Mouse (Mus musculus): ENCODE results near the gene Mfsd11. TPM values are rescaled to one million over a fixed set of nuclear protein-coding genes. Genes with fewer than 3 reads are reported as not detected.

Mfsd11 gene
- polyA plus RNA-seq, 1 experiment from 2014 or later, result 41.1 TPM

DNA sequence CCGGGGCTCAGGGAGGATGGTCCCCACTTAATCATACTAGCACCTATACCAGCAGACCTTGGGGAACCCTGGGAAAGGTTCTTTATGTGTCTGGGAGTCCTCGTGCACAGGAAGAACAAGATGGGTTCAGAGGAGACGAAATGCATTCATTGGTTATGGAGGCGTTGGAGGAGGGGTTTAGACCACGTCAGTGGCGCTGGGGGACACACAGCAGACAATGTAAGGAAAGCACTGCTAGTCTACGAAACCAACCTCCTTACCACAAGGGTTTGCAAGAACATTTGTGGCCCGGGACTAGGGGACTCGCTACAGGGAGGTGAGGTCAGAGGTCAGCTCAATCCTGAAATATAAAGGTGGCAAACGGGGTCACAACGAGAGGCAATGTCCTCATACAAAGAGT lies 41.7 kb upstream of the Mfsd11 start:
- peaks cover 53% of the 10 kb centered on the region for H3K4me1 ChIP-seq (ENCODE audit: control insufficient read depth, insufficient read depth, low read length)
- H3K36me3 ChIP-seq (ENCODE audit: control insufficient read depth, insufficient read depth, low read length), result no peaks in the 10 kb centered on the region

DNA sequence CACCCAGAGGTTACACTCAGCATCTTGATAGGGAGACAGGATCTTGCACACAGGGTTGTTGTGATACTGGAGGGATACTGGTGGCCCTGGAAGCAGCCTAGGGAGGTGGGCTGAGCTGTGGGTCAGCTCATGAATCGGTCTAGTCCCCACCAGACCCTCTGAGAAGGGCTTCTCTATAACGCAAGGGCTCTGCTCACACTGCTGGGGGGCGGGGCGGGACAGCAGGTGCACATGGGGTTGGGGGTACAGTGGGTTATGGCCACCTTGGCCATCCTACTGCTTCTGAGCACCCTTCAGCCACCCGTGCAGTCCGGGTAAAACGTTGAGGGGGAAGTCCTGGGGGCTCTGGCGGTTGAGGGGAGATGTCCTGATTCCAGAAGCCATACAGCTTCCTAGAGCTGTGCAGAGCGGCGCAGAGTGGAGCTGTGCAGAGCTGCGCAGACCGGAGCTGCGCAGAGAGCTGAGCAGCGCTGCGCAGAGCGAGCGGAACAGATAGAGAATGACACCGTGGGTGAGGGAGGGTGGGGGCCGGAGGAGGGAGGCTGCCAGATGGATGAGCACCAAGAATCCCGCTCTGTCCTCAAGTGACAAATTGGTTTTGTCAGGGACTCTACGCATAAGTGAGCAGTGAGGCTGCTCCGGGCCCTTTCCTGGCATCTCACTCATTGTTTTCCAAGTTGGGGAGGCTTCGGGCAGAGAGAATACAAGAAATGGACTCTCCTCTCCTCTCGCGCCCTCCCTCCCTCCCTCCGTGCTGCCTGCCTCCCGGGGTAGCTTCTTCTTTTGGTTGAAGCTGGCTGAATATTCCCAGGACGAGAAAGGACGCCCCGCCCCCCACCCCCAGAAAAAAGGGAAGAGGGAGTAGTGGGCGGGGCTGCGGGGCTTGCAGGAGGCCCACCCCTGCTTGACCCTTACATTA lies 41.0 kb upstream of the Mfsd11 start:
- 5% methylated on average over 27 of the region's 32 CpGs for WGBS
- H3K36me3 ChIP-seq (ENCODE audit: control insufficient read depth, insufficient read depth, low read length), result no peaks in the 10 kb centered on the region
- H3K27ac ChIP-seq (ENCODE audit: low read depth, low read length), result peak overlapping the region; percentile 95
- peak; percentile 85 for ATAC-seq (ENCODE audit: insufficient read depth, low FRiP score, low TSS enrichment)
- peak overlapping the region; percentile 41 for H3K9ac ChIP-seq (ENCODE audit: low read length)
- peak overlapping the region; percentile 50 for H3K4me2 ChIP-seq (ENCODE audit: low read depth)
- H3K4me1 ChIP-seq (ENCODE audit: control insufficient read depth, insufficient read depth, low read length), result peaks cover 53% of the 10 kb centered on the region
- no peaks in the 10 kb centered on the region for H3K9me3 ChIP-seq (ENCODE audit: control insufficient read depth, low read length)
- peak overlapping the region; percentile 23; the same call in 1 of the 2 replicates for H3K4me3 ChIP-seq (ENCODE audit: low read depth, low read length)
- DNase-seq (ENCODE audit: low spot score), result peak; percentile 87
- H3K27me3 ChIP-seq (ENCODE audit: control insufficient read depth, insufficient read depth, low read length), result no peaks in the 10 kb centered on the region

More for the DNA sequence above, 41.7 kb upstream of the Mfsd11 start:
- Histone ChIP-seq H3K9me3 (ENCODE audit: control insufficient read depth, low read length) (no peaks in the 10 kb centered on the region), H3K4me3 (ENCODE audit: low read depth, low read length) (no peak overlapping the region), H3K27ac (ENCODE audit: low read depth, low read length) (peak overlapping the region; percentile 95), H3K9ac (ENCODE audit: low read length) (peak overlapping the region; percentile 18; the same call in 1 of the 2 replicates), H3K4me2 (ENCODE audit: low read depth) (peak overlapping the region; percentile 50; the same call in 1 of the 2 replicates), H3K27me3 (ENCODE audit: control insufficient read depth, insufficient read depth, low read length) (no peaks in the 10 kb centered on the region)
- 57% methylated on average over 11 of the region's 11 CpGs for WGBS
- ATAC-seq (ENCODE audit: insufficient read depth, low FRiP score, low TSS enrichment), result no peak
- no peak for DNase-seq (ENCODE audit: low spot score)

- WGBS, result 51% methylated on average over 21 of the region's 21 CpGs
- H3K4me2 ChIP-seq (ENCODE audit: low read depth), result peak overlapping the region; percentile 21; the same call in 1 of the 2 replicates
- no peaks in the 10 kb centered on the region for H3K9me3 ChIP-seq (ENCODE audit: control insufficient read depth, low read length)
- H3K27me3 ChIP-seq (ENCODE audit: control insufficient read depth, insufficient read depth, low read length), result no peaks in the 10 kb centered on the region
- peak; percentile 84 for DNase-seq (ENCODE audit: low spot score)
- no peak overlapping the region for H3K4me3 ChIP-seq (ENCODE audit: low read depth, low read length)
- peak overlapping the region; percentile 27; the same call in 1 of the 2 replicates for H3K9ac ChIP-seq (ENCODE audit: low read length)
- peak overlapping the region; percentile 95 for H3K27ac ChIP-seq (ENCODE audit: low read depth, low read length)
- peaks cover 53% of the 10 kb centered on the region for H3K4me1 ChIP-seq (ENCODE audit: control insufficient read depth, insufficient read depth, low read length)
- no peaks in the 10 kb centered on the region for H3K36me3 ChIP-seq (ENCODE audit: control insufficient read depth, insufficient read depth, low read length)
- peak; percentile 18; the same call in 1 of the 2 replicates for ATAC-seq (ENCODE audit: insufficient read depth, low FRiP score, low TSS enrichment)
Observed at GRCm38 (mm10) chr11:116812793-116813529, 39.3 kb upstream of the Mfsd11 start.

GRCm38 (mm10) chr11:116813610-116814009 lies 38.6 kb upstream of the Mfsd11 start:
- ATAC-seq (ENCODE audit: insufficient read depth, low FRiP score, low TSS enrichment) (no peak), DNase-seq (ENCODE audit: low spot score) (no peak)
- Histone ChIP-seq H3K4me3 (ENCODE audit: low read depth, low read length) (no peak overlapping the region), H3K9ac (ENCODE audit: low read length) (peak overlapping the region; percentile 44; the same call in 1 of the 2 replicates), H3K27ac (ENCODE audit: low read depth, low read length) (peak overlapping the region; percentile 95), H3K27me3 (ENCODE audit: control insufficient read depth, insufficient read depth, low read length) (no peaks in the 10 kb centered on the region), H3K36me3 (ENCODE audit: control insufficient read depth, insufficient read depth, low read length) (no peaks in the 10 kb centered on the region), H3K4me2 (ENCODE audit: low read depth) (no peak overlapping the region), H3K4me1 (ENCODE audit: control insufficient read depth, insufficient read depth, low read length) (peaks cover 54% of the 10 kb centered on the region), H3K9me3 (ENCODE audit: control insufficient read depth, low read length) (no peaks in the 10 kb centered on the region)
- 71% methylated on average over 13 of the region's 13 CpGs for WGBS

DNA sequence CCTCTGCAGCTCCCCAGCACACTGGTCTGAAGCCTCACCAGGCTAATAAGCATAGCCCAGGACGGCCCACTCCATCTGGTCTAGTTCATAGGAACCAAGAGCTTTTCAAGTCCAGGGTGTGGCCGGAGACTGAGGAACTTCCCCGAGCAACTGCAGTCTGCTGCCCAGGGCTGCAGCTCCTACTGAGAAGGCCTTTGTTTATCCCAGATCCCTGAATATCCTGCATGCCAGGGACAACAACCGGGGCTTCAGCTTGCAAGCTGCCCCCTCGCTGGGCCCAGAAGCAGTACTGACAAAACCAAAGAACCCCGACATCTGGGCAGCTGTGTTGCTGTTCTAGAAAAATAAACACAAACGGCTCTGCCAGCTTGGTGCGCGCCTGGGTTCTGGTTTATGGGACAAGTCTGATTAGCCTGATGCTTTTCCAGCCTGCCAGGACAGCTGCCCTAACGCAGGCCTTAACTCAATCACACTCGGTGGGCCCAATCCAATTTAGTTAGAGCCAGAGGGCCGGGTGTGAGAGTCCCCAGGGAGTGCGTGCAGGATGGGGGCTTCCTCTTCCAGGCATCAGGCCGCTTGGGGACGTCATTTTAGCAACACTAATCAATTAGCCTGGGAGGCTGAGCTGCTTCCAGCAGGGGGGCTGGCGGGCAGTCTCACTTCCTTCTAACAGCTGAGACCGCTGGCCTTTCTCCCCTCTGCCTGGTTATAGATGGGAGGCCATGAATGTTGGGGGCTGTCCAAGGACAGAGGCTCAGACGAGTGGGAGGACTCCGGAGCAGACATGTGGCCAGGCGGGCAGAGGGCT lies 38.0 kb upstream of the Mfsd11 start:
- ATAC-seq (ENCODE audit: insufficient read depth, low FRiP score, low TSS enrichment), result peak; percentile 16
- no peak overlapping the region for H3K4me3 ChIP-seq (ENCODE audit: low read depth, low read length)

DNA sequence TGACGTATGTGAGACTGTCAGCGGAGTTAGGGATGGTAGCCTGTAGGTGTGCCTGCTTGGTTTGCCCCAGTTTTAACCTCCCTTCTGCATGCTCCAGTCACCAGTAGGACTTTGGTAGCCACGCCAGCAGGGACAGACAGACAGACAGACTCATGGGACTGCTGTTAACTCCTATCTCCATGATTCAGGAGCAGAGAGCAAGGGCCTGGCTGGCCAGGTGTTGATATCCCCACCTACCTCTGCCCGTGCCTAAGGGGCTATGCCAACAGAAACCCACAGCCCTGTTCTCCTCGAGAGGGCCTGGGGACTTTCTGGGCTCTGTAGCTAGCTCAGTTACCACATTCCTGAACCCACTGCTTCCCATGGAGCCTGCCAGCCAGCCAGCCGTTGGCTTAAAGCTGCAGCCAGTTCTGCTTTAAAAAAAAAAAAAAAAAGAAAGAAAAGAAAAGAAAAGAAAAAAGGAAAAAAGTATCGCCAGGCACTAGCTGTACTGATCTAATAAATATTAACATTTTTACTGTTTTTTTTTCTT lies 37.3 kb upstream of the Mfsd11 start:
- Histone ChIP-seq H3K4me1 (ENCODE audit: control insufficient read depth, insufficient read depth, low read length) (peaks cover 56% of the 10 kb centered on the region), H3K4me2 (ENCODE audit: low read depth) (peak overlapping the region; percentile 12; the same call in 1 of the 2 replicates), H3K9me3 (ENCODE audit: control insufficient read depth, low read length) (no peaks in the 10 kb centered on the region), H3K36me3 (ENCODE audit: control insufficient read depth, insufficient read depth, low read length) (no peaks in the 10 kb centered on the region; the same call in 1 of the 2 replicates), H3K27ac (ENCODE audit: low read depth, low read length) (peak overlapping the region; percentile 95), H3K9ac (ENCODE audit: low read length) (no peak overlapping the region; the same call in 1 of the 2 replicates), H3K4me3 (ENCODE audit: low read depth, low read length) (no peak overlapping the region), H3K27me3 (ENCODE audit: control insufficient read depth, insufficient read depth, low read length) (no peaks in the 10 kb centered on the region)
- no peak for DNase-seq (ENCODE audit: low spot score)
- WGBS, result 22% methylated on average over 7 of the region's 7 CpGs
- no peak for ATAC-seq (ENCODE audit: insufficient read depth, low FRiP score, low TSS enrichment)

More for the DNA sequence above, 38.0 kb upstream of the Mfsd11 start:
- Histone ChIP-seq H3K4me1 (ENCODE audit: control insufficient read depth, insufficient read depth, low read length) (peaks cover 56% of the 10 kb centered on the region), H3K9me3 (ENCODE audit: control insufficient read depth, low read length) (no peaks in the 10 kb centered on the region), H3K27ac (ENCODE audit: low read depth, low read length) (peak overlapping the region; percentile 95), H3K9ac (ENCODE audit: low read length) (peak overlapping the region; percentile 44), H3K36me3 (ENCODE audit: control insufficient read depth, insufficient read depth, low read length) (no peaks in the 10 kb centered on the region; the same call in 1 of the 2 replicates), H3K27me3 (ENCODE audit: control insufficient read depth, insufficient read depth, low read length) (no peaks in the 10 kb centered on the region), H3K4me2 (ENCODE audit: low read depth) (peak overlapping the region; percentile 7)
- peak; percentile 85 for DNase-seq (ENCODE audit: low spot score)
- 4% methylated on average over 20 of the region's 20 CpGs for WGBS

DNA sequence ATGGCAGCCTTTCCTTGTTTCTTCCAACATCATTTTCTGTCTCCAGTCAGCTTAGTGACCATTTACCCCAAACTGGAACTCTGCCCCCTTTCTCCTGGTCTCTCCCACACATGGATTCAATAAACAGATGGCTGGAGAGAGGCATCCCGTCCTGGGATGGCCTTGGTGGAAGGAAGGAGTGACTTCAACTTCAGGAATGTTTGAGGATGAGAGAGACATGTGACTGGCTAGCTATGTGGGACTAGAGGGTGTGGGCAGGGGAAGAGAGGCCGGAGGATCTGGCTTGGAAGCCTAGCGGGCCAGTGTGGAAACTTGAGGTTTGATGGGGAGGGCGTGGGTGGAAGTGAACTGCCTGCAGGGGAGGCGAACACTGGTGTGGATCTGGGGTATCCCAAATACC lies 35.5 kb upstream of the Mfsd11 start:
- Histone ChIP-seq H3K9ac (ENCODE audit: low read length) (no peak overlapping the region), H3K9me3 (ENCODE audit: control insufficient read depth, low read length) (no peaks in the 10 kb centered on the region), H3K4me1 (ENCODE audit: control insufficient read depth, insufficient read depth, low read length) (peaks cover 44% of the 10 kb centered on the region), H3K4me2 (ENCODE audit: low read depth) (no peak overlapping the region), H3K36me3 (ENCODE audit: control insufficient read depth, insufficient read depth, low read length) (no peaks in the 10 kb centered on the region; the same call in 1 of the 2 replicates), H3K4me3 (ENCODE audit: low read depth, low read length) (no peak overlapping the region), H3K27ac (ENCODE audit: low read depth, low read length) (no peak overlapping the region), H3K27me3 (ENCODE audit: control insufficient read depth, insufficient read depth, low read length) (no peaks in the 10 kb centered on the region)
- WGBS, result 84% methylated on average over 5 of the region's 5 CpGs
- DNase-seq (ENCODE audit: low spot score) (no peak), ATAC-seq (ENCODE audit: insufficient read depth, low FRiP score, low TSS enrichment) (no peak)

DNA sequence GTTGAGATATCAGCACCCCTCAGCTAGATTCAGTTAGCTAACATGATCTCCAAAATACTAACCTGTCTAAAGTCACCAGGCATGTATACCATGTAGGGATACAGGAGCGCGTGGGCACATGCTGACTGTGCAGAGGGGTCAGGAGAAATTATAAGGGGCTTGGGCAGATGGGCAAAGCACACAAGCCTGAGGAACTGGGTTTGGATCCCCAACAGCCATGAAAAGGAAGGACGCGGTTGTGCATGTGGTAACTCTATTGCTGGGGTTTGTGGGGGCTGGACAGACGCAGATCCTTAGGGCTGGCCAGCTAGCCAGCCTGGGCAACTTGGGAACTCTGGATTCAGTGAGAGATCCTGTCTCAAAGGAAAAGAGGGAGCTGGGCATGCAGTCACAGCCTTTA lies 34.7 kb upstream of the Mfsd11 start:
- ATAC-seq (ENCODE audit: insufficient read depth, low FRiP score, low TSS enrichment) (no peak), DNase-seq (ENCODE audit: low spot score) (no peak)
- H3K36me3 ChIP-seq (ENCODE audit: control insufficient read depth, insufficient read depth, low read length), result no peaks in the 10 kb centered on the region; the same call in 1 of the 2 replicates
- peaks cover 42% of the 10 kb centered on the region for H3K4me1 ChIP-seq (ENCODE audit: control insufficient read depth, insufficient read depth, low read length)
- no peak overlapping the region for H3K4me2 ChIP-seq (ENCODE audit: low read depth)
- no peaks in the 10 kb centered on the region for H3K27me3 ChIP-seq (ENCODE audit: control insufficient read depth, insufficient read depth, low read length)
- H3K27ac ChIP-seq (ENCODE audit: low read depth, low read length), result no peak overlapping the region
- H3K4me3 ChIP-seq (ENCODE audit: low read depth, low read length), result no peak overlapping the region
- 100% methylated on average over 5 of the region's 5 CpGs for WGBS
- H3K9ac ChIP-seq (ENCODE audit: low read length), result no peak overlapping the region
- H3K9me3 ChIP-seq (ENCODE audit: control insufficient read depth, low read length), result no peaks in the 10 kb centered on the region
